Mouse (Mus musculus): ENCODE measurements at regions not wholly inside any gene's neighbourhood (a gene's known extent, or its start where the extent isn't known, plus 50 kb on each side); places are given as distances from the start of the nearest gene placed in this dataset.

DNA sequence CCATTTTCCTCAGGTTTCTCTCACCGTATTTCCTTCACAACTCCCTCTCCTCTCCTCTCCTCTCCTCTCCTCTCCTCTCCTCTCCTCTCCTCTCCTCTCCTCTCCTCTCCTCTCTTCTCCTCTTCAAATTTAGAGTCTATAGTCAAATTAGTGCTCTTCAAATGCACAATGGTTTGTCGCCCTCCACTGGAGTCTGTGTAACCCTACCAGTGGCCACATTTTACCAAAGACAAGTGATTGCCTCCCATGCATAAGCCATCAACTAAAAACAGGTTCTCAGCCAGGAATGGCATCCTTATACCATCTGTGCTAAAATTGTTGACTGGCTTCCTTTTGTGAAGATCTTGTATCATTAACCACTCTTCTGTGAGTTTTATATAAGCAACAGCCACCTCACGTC, 979.5 kb upstream of the Adam24 start:
- H3K4me2 ChIP-seq (replicated peaks; ENCODE audit: low read depth, low read length, severe bottlenecking) = no peak overlapping the region
- WGBS = 70% methylated on average over 3 of the region's 3 CpGs
- no peak overlapping the region for H3K9ac ChIP-seq (ENCODE audit: low read depth, low read length, severe bottlenecking)
- no peak overlapping the region for H3K27ac ChIP-seq (replicated peaks; ENCODE audit: low read depth, low read length)
- no peaks in the 10 kb centered on the region for H3K27me3 ChIP-seq (ENCODE audit: control insufficient read depth, insufficient read depth, low read length)
- peaks cover 6% of the 10 kb centered on the region for H3K9me3 ChIP-seq (ENCODE audit: control insufficient read depth, low read length)
- DNase-seq (ENCODE audit: low spot score) (no peak), ATAC-seq (ENCODE audit: low FRiP score, low read depth) (no peak)
- TF ChIP-seq POLR2A (IDR thresholded peaks at IDR 0.05; ENCODE audit: borderline replicate concordance, extremely low read depth, insufficient read depth, insufficient read length) = no peak
- H3K4me1 ChIP-seq (ENCODE audit: control insufficient read depth, insufficient read depth, low read length) = no peaks in the 10 kb centered on the region
- no peak overlapping the region for H3K4me3 ChIP-seq (replicated peaks; ENCODE audit: low read length)
- no peaks in the 10 kb centered on the region for H3K36me3 ChIP-seq (ENCODE audit: control insufficient read depth, insufficient read depth, low read length)

DNA sequence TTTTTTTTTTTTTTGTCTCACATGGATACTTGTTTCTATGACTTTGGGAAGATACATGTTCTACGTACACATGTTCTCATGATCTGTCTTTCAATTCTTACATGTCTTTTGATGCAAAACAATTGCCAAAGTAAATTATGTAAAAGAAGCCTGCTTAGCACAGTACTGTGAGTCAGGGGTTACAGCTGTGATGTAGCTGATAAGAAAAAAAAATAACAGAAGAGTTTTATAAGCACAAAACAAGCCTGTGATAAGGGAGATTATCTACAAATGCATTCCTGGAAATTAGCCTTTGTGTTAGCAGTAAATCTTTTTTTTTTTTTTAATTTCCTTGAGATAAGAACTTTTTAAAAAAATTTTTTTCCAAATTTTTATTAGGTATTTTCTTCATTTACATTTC, 969.0 kb upstream of the Adam24 start:
- Histone ChIP-seq H3K9me3 (ENCODE audit: control insufficient read depth, low read length) (no peaks in the 10 kb centered on the region), H3K27me3 (ENCODE audit: control insufficient read depth, insufficient read depth, low read length) (no peaks in the 10 kb centered on the region), H3K9ac (ENCODE audit: low read depth, low read length, severe bottlenecking) (no peak overlapping the region), H3K4me2 (replicated peaks; ENCODE audit: low read depth, low read length, severe bottlenecking) (no peak overlapping the region), H3K4me1 (ENCODE audit: control insufficient read depth, insufficient read depth, low read length) (no peaks in the 10 kb centered on the region), H3K36me3 (ENCODE audit: control insufficient read depth, insufficient read depth, low read length) (no peaks in the 10 kb centered on the region), H3K27ac (replicated peaks; ENCODE audit: low read depth, low read length) (no peak overlapping the region), H3K4me3 (replicated peaks; ENCODE audit: low read length) (no peak overlapping the region)
- WGBS = 94% methylated on average over 1 of the region's 1 CpGs
- ATAC-seq (ENCODE audit: low FRiP score, low read depth) = no peak
- no peak for DNase-seq (ENCODE audit: low spot score)
- TF ChIP-seq POLR2A (IDR thresholded peaks at IDR 0.05; ENCODE audit: borderline replicate concordance, extremely low read depth, insufficient read depth, insufficient read length) = no peak

DNA sequence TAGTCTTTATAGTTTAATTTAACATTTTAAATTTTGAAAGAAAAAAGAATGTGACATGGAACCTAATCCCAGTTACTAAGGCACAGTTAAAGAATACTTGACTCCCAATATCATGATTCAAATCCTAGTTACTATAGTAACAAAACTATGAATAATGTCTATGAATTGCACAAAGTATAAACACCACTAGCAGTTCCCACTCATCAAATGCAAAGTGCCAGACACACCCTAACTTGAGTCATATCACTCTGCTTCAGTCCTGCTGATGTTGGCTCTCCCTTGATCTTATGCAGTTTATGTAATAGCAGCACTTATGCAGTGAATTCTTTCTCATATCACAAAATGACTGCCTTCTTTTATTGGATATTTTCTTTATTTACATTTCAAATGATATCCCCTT, 932.5 kb upstream of the Adam24 start:
- no peaks in the 10 kb centered on the region for H3K27me3 ChIP-seq (ENCODE audit: control insufficient read depth, insufficient read depth, low read length)
- no peak overlapping the region for H3K4me3 ChIP-seq (replicated peaks; ENCODE audit: low read length)
- no peak for TF ChIP-seq POLR2A (IDR thresholded peaks at IDR 0.05; ENCODE audit: borderline replicate concordance, extremely low read depth, insufficient read depth, insufficient read length)
- no peak overlapping the region for H3K4me2 ChIP-seq (replicated peaks; ENCODE audit: low read depth, low read length, severe bottlenecking)
- no peak overlapping the region for H3K9ac ChIP-seq (ENCODE audit: low read depth, low read length, severe bottlenecking)
- no peak for DNase-seq (ENCODE audit: low spot score)
- no peaks in the 10 kb centered on the region for H3K36me3 ChIP-seq (ENCODE audit: control insufficient read depth, insufficient read depth, low read length)
- H3K4me1 ChIP-seq (ENCODE audit: control insufficient read depth, insufficient read depth, low read length) = no peaks in the 10 kb centered on the region
- H3K9me3 ChIP-seq (ENCODE audit: control insufficient read depth, low read length) = no peaks in the 10 kb centered on the region
- no peak overlapping the region for H3K27ac ChIP-seq (replicated peaks; ENCODE audit: low read depth, low read length)
- no peak for ATAC-seq (ENCODE audit: low FRiP score, low read depth)

DNA sequence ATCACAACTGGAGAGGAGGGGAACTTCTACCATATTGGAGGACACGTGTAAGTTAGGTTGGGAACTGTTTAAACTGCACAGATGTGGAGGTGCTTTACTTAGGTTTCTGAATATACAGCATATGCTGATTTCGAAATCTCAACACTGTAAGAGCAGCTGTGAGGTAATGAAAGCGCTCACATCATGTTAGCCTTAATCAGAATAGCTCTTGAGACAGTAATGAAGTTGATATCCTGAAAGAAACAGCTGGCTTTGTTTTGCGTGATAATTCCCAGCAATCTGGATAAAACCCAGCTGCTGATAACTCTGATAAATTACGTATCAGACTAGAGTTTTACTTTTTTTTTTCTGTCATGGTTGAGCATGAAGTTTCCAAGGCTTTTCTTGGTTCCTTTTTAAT, 928.7 kb upstream of the Adam24 start:
- DNase-seq (ENCODE audit: low spot score) = peak; percentile 9

DNA sequence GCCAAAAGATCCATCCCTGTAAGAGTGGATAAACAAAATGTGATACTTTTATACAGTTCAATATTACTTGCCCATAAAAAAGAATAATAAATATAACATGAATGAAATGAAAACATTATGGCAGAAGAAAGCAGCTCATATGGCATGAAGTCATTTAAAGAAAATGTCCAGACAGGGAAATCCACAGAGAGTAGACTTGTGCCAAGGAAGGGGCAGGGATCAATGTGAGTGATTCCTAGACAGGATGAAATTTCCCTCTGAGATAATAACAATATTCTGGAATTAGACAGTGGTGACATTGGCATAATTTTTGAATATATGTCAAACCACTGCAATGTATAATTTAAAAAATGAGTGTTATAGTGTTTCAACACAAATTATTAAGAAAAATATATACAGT, 915.0 kb upstream of the Adam24 start:
- Histone ChIP-seq H3K9me3 (ENCODE audit: control insufficient read depth, low read length) (no peaks in the 10 kb centered on the region), H3K9ac (ENCODE audit: low read depth, low read length, severe bottlenecking) (no peak overlapping the region), H3K4me1 (ENCODE audit: control insufficient read depth, insufficient read depth, low read length) (no peaks in the 10 kb centered on the region), H3K27ac (replicated peaks; ENCODE audit: low read depth, low read length) (no peak overlapping the region), H3K36me3 (ENCODE audit: control insufficient read depth, insufficient read depth, low read length) (no peaks in the 10 kb centered on the region), H3K27me3 (ENCODE audit: control insufficient read depth, insufficient read depth, low read length) (no peaks in the 10 kb centered on the region), H3K4me3 (replicated peaks; ENCODE audit: low read length) (no peak overlapping the region), H3K4me2 (replicated peaks; ENCODE audit: low read depth, low read length, severe bottlenecking) (no peak overlapping the region)
- DNase-seq (ENCODE audit: low spot score) = no peak
- ATAC-seq (ENCODE audit: low FRiP score, low read depth) = no peak; the same call in 1 of the 2 replicates
- no peak for TF ChIP-seq POLR2A (IDR thresholded peaks at IDR 0.05; ENCODE audit: borderline replicate concordance, extremely low read depth, insufficient read depth, insufficient read length)

More for the DNA sequence above, 928.7 kb upstream of the Adam24 start:
- no peak for ATAC-seq (ENCODE audit: low FRiP score, low read depth)
- WGBS = 70% methylated on average over 5 of the region's 5 CpGs
- Histone ChIP-seq H3K9ac (ENCODE audit: low read depth, low read length, severe bottlenecking) (no peak overlapping the region), H3K36me3 (ENCODE audit: control insufficient read depth, insufficient read depth, low read length) (no peaks in the 10 kb centered on the region), H3K4me1 (ENCODE audit: control insufficient read depth, insufficient read depth, low read length) (no peaks in the 10 kb centered on the region), H3K4me2 (replicated peaks; ENCODE audit: low read depth, low read length, severe bottlenecking) (no peak overlapping the region), H3K9me3 (ENCODE audit: control insufficient read depth, low read length) (no peaks in the 10 kb centered on the region), H3K27ac (replicated peaks; ENCODE audit: low read depth, low read length) (no peak overlapping the region), H3K27me3 (ENCODE audit: control insufficient read depth, insufficient read depth, low read length) (no peaks in the 10 kb centered on the region), H3K4me3 (replicated peaks; ENCODE audit: low read length) (no peak overlapping the region)
- TF ChIP-seq POLR2A (IDR thresholded peaks at IDR 0.05; ENCODE audit: borderline replicate concordance, extremely low read depth, insufficient read depth, insufficient read length) = no peak

DNA sequence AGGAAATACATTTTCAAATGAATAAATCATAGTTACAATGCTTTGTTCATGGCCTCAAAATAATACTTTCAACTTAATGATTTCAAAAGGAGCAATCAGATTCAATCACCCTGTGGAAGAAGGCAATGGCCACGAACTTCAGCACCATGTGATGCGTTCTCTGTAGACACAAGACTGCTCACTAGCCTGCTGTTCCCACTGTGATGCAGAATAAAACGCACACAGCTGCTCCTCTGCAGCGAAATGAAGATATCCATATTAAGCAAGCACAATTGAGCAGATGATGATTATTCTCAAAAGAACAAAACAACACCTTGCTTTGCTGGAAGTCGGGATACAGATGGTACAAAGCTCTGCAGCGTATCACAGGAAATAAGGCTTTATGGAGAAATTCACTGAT, 895.4 kb upstream of the Adam24 start:
- WGBS = 72% methylated on average over 6 of the region's 6 CpGs
- DNase-seq (ENCODE audit: low spot score) (no peak), ATAC-seq (ENCODE audit: low FRiP score, low read depth) (no peak)
- H3K4me2 ChIP-seq (replicated peaks; ENCODE audit: low read depth, low read length, severe bottlenecking) = no peak overlapping the region
- no peaks in the 10 kb centered on the region for H3K4me1 ChIP-seq (ENCODE audit: control insufficient read depth, insufficient read depth, low read length)
- H3K9me3 ChIP-seq (ENCODE audit: control insufficient read depth, low read length) = no peaks in the 10 kb centered on the region
- H3K4me3 ChIP-seq (replicated peaks; ENCODE audit: low read length) = no peak overlapping the region
- H3K9ac ChIP-seq (ENCODE audit: low read depth, low read length, severe bottlenecking) = no peak overlapping the region
- TF ChIP-seq POLR2A (IDR thresholded peaks at IDR 0.05; ENCODE audit: borderline replicate concordance, extremely low read depth, insufficient read depth, insufficient read length) = no peak
- H3K27me3 ChIP-seq (ENCODE audit: control insufficient read depth, insufficient read depth, low read length) = no peaks in the 10 kb centered on the region
- no peaks in the 10 kb centered on the region for H3K36me3 ChIP-seq (ENCODE audit: control insufficient read depth, insufficient read depth, low read length)
- no peak overlapping the region for H3K27ac ChIP-seq (replicated peaks; ENCODE audit: low read depth, low read length)
